Mouse (Mus musculus): Measurements from ENCODE around the gene Celf3. TPM values are rescaled to one million over a fixed set of nuclear protein-coding genes. Genes with fewer than 3 reads are reported as not detected.

Celf3 gene
- total RNA-seq (2015; ENCODE audit: low replicate concordance) (not detected in 2 replicates), total RNA-seq (2017; ENCODE audit: low replicate concordance) (not detected in 2 replicates)

DNA sequence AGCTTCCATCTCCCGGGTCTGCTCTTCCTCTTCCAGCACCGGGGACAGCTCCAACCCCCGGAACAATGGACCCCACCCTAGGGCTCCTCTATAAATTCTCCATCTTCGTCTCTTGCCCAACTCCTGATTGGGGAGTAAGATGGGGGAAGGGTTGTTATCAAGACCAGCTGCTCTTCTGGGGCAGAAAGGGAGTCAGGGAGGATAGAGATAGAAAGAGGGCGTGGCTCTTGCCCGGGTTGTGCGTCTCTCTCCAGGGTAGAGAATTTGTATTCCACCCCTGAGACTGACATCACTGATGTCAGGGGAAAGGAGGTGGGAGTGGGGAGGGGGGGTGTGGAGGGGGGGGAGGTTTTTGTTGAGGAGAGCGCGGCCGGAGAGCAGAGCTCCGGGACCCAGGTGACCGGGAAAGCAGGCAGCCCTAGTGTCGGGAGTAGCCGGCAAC is at the start of gene Celf3:
TSS of gene Celf3 (plus strand) at position 315 of the 442 bp plus-strand sequence.
- peak; percentile 44; the same call in 1 of the 2 replicates for ATAC-seq (replicated peaks; ENCODE audit: low FRiP score, poor library complexity, severe bottlenecking)

DNA sequence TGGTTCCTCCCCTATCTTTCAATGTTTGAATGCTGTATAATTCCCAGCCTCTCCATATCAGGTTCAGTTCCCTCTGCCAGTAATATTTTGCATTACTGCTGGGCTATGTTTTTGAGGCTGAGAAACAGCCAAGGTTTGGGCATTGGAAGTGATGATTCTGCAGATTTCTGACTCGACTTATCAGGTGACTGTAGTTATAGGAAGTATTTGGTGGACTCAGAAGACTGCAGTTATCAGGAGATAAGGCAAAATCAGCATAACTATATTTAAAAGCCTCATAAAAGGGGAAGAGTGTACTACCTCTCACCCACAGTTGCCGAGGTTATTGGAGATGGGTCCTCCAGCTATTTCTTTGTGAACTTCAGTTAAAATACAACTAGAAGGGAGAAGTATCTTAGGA is 47.1 kb upstream of the Celf3 start:
- no peak for ATAC-seq (replicated peaks; ENCODE audit: low FRiP score, poor library complexity, severe bottlenecking)

DNA sequence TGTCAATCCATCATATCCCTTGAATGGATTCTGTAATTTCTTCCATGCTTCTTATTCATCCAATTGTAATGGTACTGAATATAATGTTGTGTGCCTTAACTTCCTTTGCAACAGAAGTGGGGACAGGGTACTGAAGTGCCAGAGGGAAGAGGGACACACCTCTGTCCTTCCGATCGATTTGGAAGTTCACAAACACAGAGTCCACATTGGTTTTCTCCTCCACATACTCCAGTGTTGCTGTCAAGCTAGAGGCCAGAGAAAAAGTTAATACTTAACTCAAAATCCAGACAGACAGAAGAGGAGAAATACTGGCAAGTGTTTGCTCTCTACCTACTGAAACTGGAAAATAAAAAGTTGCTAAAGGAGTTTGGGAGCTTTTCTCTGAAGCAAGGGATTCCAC is 43.8 kb upstream of the Celf3 start:
- ATAC-seq (replicated peaks; ENCODE audit: low FRiP score, poor library complexity, severe bottlenecking) = no peak

DNA sequence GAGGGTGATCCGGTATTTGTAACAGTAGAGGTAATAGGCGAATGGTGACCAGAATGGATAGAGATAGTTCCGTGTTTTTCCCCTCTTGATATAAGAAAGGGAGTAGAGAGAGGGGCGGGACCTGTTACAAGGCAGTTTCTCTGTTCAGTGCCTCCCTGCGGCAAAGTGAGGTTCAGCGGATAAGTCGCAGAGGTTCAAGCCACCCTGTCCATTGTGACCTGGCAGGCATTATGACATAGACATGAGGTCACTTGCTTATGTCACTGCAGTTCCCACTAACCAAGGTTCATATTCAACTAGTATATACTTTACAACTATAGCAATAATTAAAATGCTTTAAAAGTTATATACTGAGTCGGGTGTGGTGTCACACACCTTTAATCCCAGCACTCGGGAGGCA is 41.7 kb upstream of the Celf3 start:
- no peak for ATAC-seq (replicated peaks; ENCODE audit: low FRiP score, poor library complexity, severe bottlenecking)

DNA sequence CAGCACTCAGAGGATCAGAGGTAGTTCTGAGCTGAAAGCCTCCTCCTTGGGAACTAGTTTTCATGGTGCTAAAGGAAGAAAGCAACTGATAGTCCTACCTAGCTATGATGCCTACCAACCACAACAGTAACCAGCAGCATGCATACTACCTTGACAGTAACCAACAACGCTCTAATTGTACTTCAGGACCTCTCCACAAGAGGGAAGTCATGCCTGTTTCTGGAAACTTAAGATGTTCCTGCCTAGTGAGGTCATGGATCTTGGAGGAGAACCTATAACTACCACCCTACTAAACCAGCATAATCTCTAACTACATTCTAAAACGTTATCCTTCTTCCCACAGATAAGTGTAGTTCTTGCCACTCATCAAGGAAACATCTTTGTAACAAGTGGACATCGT is 36.9 kb upstream of the Celf3 start:
- no peak for ATAC-seq (replicated peaks; ENCODE audit: low FRiP score, poor library complexity, severe bottlenecking)

DNA sequence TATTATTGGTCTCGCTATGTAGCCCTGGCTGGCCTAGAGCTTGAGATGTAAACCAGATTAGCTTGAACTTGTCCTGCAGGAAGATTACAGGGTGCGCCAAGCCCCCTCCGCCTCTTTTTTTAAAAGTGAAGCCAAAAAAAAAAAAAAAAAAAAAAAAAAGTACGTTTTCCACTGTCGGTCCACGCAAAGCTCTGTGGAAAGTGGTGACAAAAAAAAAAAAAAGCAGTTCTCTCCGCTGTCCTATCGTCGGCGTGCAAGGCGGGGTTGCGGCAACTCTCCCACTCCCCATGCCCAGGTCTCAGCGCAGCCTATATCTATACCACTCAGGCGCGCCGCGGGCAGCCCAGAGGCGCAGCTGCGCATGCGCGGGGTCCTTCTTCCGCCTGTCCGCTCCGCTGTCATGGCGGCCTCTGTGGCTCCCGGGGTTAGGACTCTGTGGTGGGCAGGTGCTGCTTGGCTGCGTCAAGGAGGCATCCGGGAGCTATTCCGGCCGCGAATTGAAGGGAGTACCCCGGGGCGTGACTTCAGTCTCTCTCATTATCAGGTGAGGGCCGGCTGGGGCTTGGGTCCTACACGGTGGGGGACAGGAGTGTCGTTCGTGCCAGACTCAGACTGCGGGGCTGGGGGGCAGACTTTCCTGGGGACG is 35.0 kb upstream of the Celf3 start, which contains the start of gene Mrpl9:
TSS of gene Mrpl9 (plus strand) at position 368 of the 646 bp plus-strand sequence.
- ATAC-seq (replicated peaks; ENCODE audit: low FRiP score, poor library complexity, severe bottlenecking) = peak; percentile 98

DNA sequence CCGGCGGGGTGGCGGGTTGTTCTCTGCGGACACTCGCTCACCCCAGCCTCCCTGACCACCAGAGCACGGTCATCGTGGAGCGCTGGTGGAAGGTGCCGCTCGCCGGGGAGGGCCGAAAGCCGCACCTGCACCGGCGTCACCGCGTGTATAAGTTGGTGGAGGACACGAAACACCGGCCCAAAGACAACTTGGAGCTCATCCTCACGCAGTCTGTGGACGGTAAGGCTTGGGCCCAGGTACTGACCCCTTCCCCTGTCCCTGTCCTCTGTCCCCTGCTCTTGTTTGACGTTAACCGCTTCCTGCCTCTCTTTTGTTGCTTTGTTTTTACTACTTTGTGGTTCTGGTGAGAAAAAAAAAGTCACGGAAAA is 34.5 kb upstream of the Celf3 start, which contains the start of gene Oaz3:
TSS of gene Oaz3 (minus strand) at position 319 of the 368 bp plus-strand sequence.
- peak; percentile 64 for ATAC-seq (replicated peaks; ENCODE audit: low FRiP score, poor library complexity, severe bottlenecking)

DNA sequence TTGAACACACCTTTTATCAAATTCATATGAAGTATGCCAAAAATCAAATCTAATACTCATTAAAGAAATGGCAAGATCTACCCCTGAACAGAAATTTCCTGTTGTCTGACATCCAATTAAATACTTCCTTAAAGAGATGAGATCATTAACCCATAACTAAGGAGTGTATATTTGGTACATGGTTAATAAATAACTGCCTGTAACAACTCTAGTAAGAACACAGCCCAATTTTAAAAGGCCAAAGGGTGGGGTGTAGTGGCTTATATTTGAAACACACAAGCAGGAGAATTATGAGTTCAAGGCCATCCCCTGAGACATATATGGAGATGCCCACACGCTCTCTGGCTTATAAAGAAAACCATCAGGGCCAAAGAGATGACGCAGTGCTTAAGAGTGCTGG is 28.7 kb upstream of the Celf3 start:
- ATAC-seq (replicated peaks; ENCODE audit: low FRiP score, poor library complexity, severe bottlenecking) = no peak

DNA sequence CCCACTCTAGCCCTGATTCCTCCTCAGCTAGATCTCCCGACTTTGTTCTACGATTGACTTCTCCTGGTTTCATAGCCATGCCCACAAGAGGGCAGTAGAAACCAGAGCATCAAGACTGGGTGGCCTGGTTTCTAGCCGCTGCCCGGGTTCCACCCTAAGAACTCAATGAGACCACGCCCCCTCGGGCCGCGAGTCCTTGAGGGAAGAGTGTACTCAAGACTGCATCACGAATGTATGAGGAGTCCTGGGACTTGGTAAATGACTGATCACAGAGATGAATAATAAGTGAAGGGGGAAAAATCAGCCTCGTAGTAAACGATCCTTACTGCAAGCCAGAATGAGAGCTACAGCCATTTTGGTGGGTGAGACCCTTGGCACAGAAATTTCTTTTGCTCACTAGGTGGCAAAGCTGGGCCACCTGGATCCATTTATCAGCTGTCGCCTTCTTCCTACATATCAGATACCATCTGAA is 21.5 kb upstream of the Celf3 start:
- ATAC-seq (replicated peaks; ENCODE audit: low FRiP score, poor library complexity, severe bottlenecking) = peak; percentile 88

DNA sequence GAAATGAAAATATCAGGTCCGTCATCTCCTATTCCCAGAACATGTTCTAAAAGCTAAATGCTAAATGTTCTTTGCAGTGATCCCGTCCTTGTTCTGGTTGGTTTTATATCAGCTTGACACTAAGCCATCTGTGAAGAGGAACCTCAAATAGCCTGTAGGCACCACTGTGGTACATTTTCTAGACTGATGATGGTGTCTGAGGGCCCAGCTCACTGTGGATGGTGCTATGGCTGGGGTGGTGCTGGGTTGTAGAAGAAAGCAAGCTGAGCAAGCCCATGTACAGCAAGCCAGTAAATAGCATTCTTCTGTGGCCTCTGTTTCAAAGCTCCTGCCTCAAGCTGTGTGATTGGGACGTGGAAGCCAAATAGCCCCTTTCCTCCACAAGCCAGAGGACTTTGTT is 21.0 kb upstream of the Celf3 start:
- no peak for ATAC-seq (replicated peaks; ENCODE audit: low FRiP score, poor library complexity, severe bottlenecking)

DNA sequence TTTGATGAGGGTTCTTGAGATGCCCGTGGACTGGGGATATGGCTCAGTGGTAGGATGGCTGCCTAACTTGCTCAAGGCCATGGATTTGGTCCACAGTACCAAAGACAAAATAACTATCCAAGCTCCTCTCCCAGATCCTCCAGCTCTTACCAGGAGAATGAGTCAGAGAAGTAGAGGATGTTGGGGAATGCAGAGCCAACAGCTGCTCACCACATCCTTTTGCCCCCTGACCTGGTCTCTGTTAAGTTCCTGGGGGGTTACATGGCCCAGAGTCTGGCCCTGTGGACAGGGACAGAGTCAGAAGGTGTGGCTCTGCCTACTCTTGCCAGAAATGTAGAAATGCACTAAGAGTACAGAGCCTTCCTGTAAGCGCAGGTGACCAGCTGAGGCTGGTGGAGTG is 18.3 kb upstream of the Celf3 start:
- no peak for ATAC-seq (replicated peaks; ENCODE audit: low FRiP score, poor library complexity, severe bottlenecking)

DNA sequence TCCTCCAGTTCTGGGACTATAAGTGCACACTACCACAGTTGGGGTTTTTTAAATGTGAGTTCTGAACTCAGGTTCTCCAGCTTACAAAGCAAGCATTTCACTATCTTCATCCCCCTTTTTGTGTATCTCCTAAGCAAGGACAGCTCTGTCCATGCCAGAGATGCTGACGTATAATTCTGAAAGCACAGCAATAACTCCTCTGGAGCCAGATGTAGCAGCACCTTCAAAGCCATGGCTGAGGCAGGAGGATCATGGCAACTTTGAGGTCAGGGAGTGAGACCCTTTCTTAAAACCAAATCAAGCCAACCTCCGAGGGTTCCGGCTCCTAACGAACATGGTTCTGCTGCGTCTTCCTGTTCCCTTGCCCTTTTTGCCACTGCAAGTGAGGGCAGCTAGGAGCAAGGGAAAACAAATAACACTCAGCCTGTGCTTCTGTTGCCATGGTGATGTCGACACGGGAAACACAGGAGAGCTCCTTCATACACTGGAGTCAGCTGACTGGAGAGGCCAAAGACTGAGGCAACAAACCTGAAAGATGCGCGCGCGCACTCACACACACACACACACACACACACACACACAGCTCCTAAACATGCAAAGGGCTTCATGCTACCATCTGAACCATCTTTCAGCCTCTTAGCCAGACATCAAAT is 14.0 kb upstream of the Celf3 start:
- no peak for ATAC-seq (replicated peaks; ENCODE audit: low FRiP score, poor library complexity, severe bottlenecking)

DNA sequence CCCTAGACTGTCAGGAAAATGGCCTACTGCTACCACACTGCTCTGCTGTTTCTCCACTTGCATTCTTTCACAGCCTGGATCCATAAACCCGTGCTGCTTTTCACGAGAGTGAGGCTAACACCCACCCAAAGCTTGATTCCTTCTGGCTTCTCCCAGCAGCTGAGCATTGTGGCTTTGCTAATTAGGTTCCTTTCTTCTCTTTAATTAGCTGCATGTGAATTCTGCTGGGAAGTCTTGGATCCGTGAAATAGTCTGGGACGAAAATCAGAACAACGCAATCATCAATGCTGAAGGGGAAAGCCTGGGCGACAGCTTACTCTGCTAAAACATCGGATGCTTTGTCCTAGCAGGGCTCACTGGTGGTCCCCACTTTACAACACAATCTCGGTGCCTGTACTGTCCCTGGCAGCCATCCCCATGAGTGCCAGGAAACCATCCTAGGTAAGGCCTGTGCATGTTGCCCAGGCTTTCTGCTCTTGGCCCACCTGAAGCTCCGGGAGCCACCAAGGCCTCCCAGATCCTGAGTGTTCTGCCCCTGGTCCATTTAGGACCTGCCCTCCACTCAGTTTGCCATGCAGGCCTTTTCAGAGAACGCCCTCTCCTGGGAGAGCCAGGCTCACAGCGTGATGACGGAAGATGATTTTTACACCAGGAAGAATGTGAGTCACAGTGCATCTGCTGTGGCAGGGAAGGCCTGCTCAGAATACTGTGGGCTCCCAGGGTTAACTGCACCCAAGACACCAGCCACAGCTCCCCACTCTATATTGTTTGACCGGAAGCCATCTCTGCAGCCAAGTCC is 12.3 kb upstream of the Celf3 start:
- ATAC-seq (replicated peaks; ENCODE audit: low FRiP score, poor library complexity, severe bottlenecking) = no peak

DNA sequence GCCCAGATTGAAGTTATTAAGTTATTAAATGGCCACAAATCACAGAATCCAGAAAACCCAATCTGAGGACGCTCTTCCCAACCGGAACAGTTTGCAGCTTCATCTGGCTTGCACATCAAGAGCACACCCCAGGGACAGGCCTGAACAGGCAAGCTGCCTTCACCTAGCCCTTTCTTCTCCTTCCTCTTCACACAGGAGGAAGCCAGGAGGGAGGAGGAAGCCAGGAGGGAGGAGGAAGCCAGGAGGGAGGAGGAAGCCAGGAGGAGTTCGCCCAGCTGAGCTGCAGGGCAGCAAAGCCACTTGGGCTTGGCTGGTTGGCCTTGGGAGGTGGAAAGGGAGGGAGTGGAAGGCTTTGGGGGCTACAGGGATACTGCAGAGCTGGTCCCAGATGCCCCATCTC is 9.2 kb upstream of the Celf3 start:
- ATAC-seq (replicated peaks; ENCODE audit: low FRiP score, poor library complexity, severe bottlenecking) = no peak

DNA sequence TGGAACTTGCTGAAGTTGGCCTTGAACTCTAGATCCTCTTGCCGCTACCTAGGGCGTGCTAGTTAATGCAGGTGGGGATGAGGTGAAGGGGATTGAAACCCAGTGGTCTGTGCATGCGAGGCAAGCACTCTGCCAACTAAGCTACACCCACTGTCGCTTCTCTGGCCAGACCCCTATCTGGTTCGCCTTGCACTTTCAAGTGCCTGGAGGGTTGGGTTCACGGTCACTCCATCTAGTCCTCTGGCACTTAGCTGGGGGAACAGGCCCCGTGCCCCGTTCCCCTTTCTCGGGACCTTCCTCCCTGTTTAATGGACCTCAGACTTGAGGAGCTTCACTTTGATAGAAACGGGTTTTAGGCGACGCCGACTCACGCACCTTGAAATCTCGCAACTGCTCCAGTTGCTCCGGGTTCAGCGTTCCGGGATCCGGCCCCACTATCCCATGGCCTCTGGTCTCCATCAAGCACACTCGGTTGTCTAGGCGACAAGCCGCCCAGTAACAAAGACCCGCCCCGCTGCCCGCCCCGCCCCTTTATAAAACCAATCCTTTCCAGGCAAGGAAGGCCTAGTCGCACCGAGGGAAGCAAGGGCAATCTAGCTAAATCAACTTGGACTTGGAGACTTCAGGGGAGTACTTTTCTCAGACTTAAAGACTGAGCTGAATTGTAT is 5.5 kb upstream of the Celf3 start:
- ATAC-seq (replicated peaks; ENCODE audit: low FRiP score, poor library complexity, severe bottlenecking) = no peak

DNA sequence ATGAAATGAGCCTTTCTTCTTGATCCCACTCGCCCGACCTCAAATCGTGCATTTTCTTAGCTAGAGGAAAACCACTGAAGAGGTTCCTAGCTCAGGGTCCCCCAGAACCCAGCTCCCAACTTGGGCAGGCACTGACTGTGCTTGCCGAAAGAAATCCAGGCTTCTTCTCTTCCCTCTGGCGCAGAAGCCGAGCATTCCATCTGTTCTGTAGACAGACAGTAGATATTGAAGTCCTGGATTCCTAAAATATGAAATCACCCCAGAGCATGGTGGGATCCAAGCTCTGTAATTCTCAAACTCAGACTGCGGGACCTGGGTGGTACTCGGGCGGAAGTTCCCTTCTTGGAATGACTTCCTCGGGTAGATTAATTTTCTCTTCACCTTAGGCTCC is 5.0 kb upstream of the Celf3 start:
- ATAC-seq (replicated peaks; ENCODE audit: low FRiP score, poor library complexity, severe bottlenecking) = no peak

DNA sequence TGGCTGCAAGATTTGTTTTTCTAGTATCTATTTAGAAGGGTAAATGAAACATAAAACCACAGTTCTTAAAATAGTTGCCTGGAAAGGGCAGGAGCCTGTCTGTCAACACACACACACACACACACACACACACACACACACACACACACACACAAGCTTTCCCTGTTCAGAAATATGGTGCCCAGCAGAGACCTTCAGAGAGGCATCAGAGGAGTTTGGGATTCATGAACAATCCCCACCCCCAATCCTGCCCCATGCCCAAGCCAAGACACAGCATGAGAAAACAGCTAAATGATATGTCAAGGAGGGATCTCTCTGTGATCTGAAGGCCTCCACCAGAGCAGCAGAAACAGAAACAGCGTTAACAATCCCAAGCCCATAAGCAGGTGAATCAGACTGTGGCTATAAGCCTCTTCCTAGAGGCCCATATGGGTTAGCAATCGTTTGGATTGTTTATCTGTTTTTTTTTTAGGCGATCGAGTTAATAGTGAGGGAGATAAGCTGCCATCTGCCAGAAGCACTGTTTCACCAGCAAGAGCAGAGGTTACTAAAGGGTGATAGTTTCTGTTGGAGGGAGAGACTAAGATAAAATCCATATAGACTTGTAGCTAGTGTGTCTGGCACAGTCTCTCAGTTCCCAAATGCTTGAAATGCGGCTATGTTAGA is 4.4 kb upstream of the Celf3 start:
- ATAC-seq (replicated peaks; ENCODE audit: low FRiP score, poor library complexity, severe bottlenecking) = no peak

DNA sequence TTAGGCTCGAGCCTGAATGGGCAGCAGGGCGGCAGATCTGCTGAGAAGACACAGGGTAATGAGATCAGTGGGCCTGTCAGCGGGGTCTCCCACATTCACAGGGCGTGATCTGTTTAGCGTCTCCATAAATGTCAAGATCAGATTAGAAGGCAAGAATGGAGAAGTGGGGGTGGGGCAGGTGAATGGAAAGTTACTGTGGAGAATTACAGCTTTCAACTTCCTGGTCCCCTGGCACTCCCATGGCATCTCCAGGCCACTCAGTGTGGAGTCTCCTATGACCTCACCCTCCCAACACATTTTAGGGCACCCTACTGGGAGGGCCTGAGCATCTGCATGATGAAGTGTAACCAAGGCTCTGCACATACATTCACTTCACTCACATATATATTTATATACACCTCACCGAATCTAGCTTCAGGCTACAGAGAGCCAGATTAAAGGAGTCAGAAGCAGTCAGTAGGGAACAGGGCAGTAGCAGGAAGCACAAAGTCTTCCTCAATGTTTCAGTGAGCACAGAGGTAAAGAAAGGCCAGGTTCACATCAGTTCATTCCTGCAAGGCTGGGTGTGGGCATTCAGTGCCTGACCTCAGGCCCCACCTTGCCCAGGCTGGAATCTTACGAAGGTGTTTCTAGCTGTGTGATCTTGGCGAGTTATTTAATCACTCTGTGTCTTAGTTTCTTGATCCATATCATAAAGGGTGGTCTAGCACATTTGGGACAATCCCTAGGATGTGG is 1.6 kb upstream of the Celf3 start:
- no peak for ATAC-seq (replicated peaks; ENCODE audit: low FRiP score, poor library complexity, severe bottlenecking)

DNA sequence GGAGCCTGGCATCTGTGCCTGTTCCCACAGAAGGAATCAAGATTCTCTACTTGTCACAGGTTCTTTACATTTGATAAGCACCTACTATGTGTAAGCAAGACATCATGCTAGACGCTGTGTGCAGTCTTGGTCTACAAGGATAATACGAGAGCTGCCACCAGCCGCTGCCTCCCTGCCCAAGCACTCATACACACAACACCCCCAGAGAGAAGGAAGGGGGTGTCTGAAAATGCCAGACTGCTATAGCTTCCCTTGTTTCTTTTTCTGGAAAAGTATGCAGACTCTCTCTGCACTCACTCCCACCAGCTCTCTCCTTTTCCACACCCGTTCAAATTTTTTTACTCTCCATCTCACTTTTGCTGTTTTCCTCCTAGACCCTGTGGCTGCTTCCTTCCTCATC is 651 bp upstream of the Celf3 start:
- no peak for ATAC-seq (replicated peaks; ENCODE audit: low FRiP score, poor library complexity, severe bottlenecking)

Measured in erythroid progenitor cell, adult 5-6 weeks (primary cell).